Mouse (Mus musculus) forebrain, embryonic 13.5 days (tissue): Measurements from ENCODE around the gene Pde6c. TPM values are rescaled to one million over a fixed set of nuclear protein-coding genes. Genes with fewer than 3 reads are reported as not detected.

ENCODE experiments used
- ATAC-seq: fragments of 200-750 bp; cut with Nextera tagmentation; 2 replicates; pipeline ENCODE4 v1.8.0; 2017
- H3K27ac ChIP-seq: fragments of 300-500 bp; sonication (generic); 2 replicates; pipeline ENCODE4 v1.5.1; 2015; ENCODE audit warnings: inconsistent platforms, mild to moderate bottlenecking, moderate library complexity
- H3K27me3 ChIP-seq: fragments of 300-500 bp; sonication (generic); 2 replicates; pipeline ENCODE4 v1.6.1; 2015; ENCODE audit warnings: mild to moderate bottlenecking, inconsistent platforms
- H3K36me3 ChIP-seq: fragments of 300-500 bp; sonication (generic); 2 replicates; pipeline ENCODE4 v1.6.1; 2015; ENCODE audit warnings: mild to moderate bottlenecking, inconsistent platforms; ENCODE audit not compliant: poor library complexity, severe bottlenecking
- H3K4me1 ChIP-seq: fragments of 300-500 bp; sonication (generic); 2 replicates; pipeline ENCODE4 v1.6.1; 2015; ENCODE audit warnings: inconsistent platforms
- H3K4me2 ChIP-seq: fragments of 300-500 bp; sonication (generic); 2 replicates; pipeline ENCODE4 v1.6.1; 2015; ENCODE audit warnings: inconsistent platforms, mild to moderate bottlenecking, moderate library complexity
- H3K4me3 ChIP-seq: fragments of 300-500 bp; sonication (generic); 2 replicates; pipeline ENCODE4 v1.5.1; 2015; ENCODE audit warnings: mild to moderate bottlenecking, inconsistent platforms
- H3K9ac ChIP-seq: fragments of 300-500 bp; sonication (generic); 2 replicates; pipeline ENCODE4 v1.6.1; 2015; ENCODE audit warnings: mild to moderate bottlenecking, inconsistent platforms
- H3K9me3 ChIP-seq: fragments of 300-500 bp; sonication (generic); replicated peaks from 2 replicates; pipeline ENCODE4 v1.6.1; 2016; ENCODE audit warnings: inconsistent platforms
- WGBS: fragments of 180-500 bp; shearing (Covaris S2); methylation state at CpG from one replicate; pipeline ENCODE4 v1.1.7; 2015; 5-methylcytosine and 5-hydroxymethylcytosine counted together
- polyA plus RNA-seq: library from polyadenylated mRNA; unstranded; fragments of >200 nt; fragmentation: Nextera tagmentation; extraction: Ambion mirVana; gene quantifications from 2 replicates; pipeline ENCODE4 v1.2.1, GENCODE M21; 2015

Pde6c gene
- polyA plus RNA-seq, 1 experiment from 2014 or later: not detected

DNA sequence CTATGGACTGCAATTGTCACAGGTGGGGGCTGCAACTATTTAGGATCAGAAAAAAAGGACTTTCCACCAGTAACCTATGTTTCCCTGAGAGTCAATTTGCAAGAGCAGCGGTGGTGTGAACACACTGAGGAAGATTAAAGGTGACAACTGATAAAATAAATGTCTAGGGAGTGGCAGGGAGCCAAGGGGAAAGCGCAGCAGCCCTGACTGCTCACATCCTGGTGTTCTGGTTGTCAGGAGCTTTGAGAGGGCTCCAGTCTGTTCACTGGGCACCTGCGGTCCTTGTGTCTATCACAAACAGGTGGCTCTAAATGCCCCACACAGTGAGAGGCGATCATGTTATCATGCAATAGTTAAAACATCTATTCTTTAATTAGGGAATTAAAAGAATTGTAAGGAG is 20.0 kb upstream of the Pde6c start:
- no peaks in the 10 kb centered on the region for H3K9me3 ChIP-seq
- H3K4me2 ChIP-seq: no peak overlapping the region
- no peaks in the 10 kb centered on the region for H3K4me1 ChIP-seq
- H3K36me3 ChIP-seq: no peaks in the 10 kb centered on the region
- H3K9ac ChIP-seq: no peak overlapping the region
- no peak overlapping the region for H3K4me3 ChIP-seq
- WGBS: 59% methylated on average over 4 of the region's 4 CpGs
- no peaks in the 10 kb centered on the region for H3K27me3 ChIP-seq
- no peak for ATAC-seq
- H3K27ac ChIP-seq: no peak overlapping the region

- WGBS: 96% methylated on average over 7 of the region's 7 CpGs
These were observed 17.6 kb upstream of the Pde6c start for GRCm38 (mm10) chr19:38114834-38115491.

GRCm38 (mm10) chr19:38120123-38120760 is 12.3 kb upstream of the Pde6c start:
- Histone ChIP-seq H3K9me3 (no peaks in the 10 kb centered on the region), H3K9ac (no peak overlapping the region), H3K4me1 (peaks cover 8% of the 10 kb centered on the region), H3K27me3 (peaks cover 28% of the 10 kb centered on the region), H3K4me2 (no peak overlapping the region), H3K27ac (no peak overlapping the region), H3K4me3 (no peak overlapping the region), H3K36me3 (no peaks in the 10 kb centered on the region)
- WGBS: 82% methylated on average over 5 of the region's 5 CpGs
- no peak for ATAC-seq

More at GRCm38 (mm10) chr19:38114834-38115491, 17.6 kb upstream of the Pde6c start:
- ATAC-seq: no peak
- Histone ChIP-seq H3K4me1 (no peaks in the 10 kb centered on the region), H3K36me3 (no peaks in the 10 kb centered on the region), H3K4me2 (no peak overlapping the region), H3K27me3 (no peaks in the 10 kb centered on the region), H3K9ac (no peak overlapping the region), H3K27ac (no peak overlapping the region), H3K9me3 (no peaks in the 10 kb centered on the region), H3K4me3 (no peak overlapping the region)

- Histone ChIP-seq H3K4me1 (peaks cover 8% of the 10 kb centered on the region), H3K4me3 (peak overlapping the region; percentile 53), H3K27ac (no peak overlapping the region), H3K4me2 (peak overlapping the region; percentile 85), H3K27me3 (peaks cover 33% of the 10 kb centered on the region), H3K9me3 (no peaks in the 10 kb centered on the region), H3K9ac (no peak overlapping the region), H3K36me3 (no peaks in the 10 kb centered on the region)
- ATAC-seq: no peak; the same call in 1 of the 2 replicates
- WGBS: 32% methylated on average over 9 of the region's 9 CpGs
These were observed 8.7 kb upstream of the Pde6c start for GRCm38 (mm10) chr19:38123921-38124320.

- H3K9ac ChIP-seq: peak overlapping the region; percentile 54
- peaks cover 8% of the 10 kb centered on the region for H3K4me1 ChIP-seq
- peak overlapping the region; percentile 85 for H3K4me2 ChIP-seq
- peak; percentile 80 for ATAC-seq
- H3K9me3 ChIP-seq: no peaks in the 10 kb centered on the region
- peaks cover 33% of the 10 kb centered on the region for H3K27me3 ChIP-seq
- peak overlapping the region; percentile 53 for H3K4me3 ChIP-seq
- 2% methylated on average over 44 of the region's 77 CpGs for WGBS
- no peak overlapping the region for H3K27ac ChIP-seq
- no peaks in the 10 kb centered on the region for H3K36me3 ChIP-seq
These were observed 8.0 kb upstream of the Pde6c start for GRCm38 (mm10) chr19:38124401-38125218.

GRCm38 (mm10) chr19:38125219-38125610 is 7.4 kb upstream of the Pde6c start, which contains the start of gene Rbp4:
TSS of gene Rbp4 (minus strand) at chr19:38125281.
- Histone ChIP-seq H3K9me3 (no peaks in the 10 kb centered on the region), H3K27me3 (peaks cover 33% of the 10 kb centered on the region), H3K4me3 (peak within 1 kb of the TSS; percentile 53), H3K4me2 (peak within 1 kb of the TSS; percentile 85), H3K9ac (peak within 1 kb of the TSS; percentile 54), H3K36me3 (no peaks in the 10 kb centered on the region), H3K27ac (no peak within 1 kb of the TSS), H3K4me1 (peaks cover 8% of the 10 kb centered on the region)
- ATAC-seq: no peak
- WGBS: 76% methylated on average over 6 of the region's 6 CpGs

- Histone ChIP-seq H3K27ac (no peak overlapping the region), H3K4me1 (peaks cover 8% of the 10 kb centered on the region), H3K27me3 (peaks cover 33% of the 10 kb centered on the region), H3K9ac (no peak overlapping the region), H3K4me2 (no peak overlapping the region), H3K36me3 (no peaks in the 10 kb centered on the region), H3K4me3 (no peak overlapping the region), H3K9me3 (no peaks in the 10 kb centered on the region)
- no peak for ATAC-seq
- WGBS: 77% methylated on average over 8 of the region's 8 CpGs
These were observed 5.9 kb upstream of the Pde6c start for GRCm38 (mm10) chr19:38126656-38127055.

DNA sequence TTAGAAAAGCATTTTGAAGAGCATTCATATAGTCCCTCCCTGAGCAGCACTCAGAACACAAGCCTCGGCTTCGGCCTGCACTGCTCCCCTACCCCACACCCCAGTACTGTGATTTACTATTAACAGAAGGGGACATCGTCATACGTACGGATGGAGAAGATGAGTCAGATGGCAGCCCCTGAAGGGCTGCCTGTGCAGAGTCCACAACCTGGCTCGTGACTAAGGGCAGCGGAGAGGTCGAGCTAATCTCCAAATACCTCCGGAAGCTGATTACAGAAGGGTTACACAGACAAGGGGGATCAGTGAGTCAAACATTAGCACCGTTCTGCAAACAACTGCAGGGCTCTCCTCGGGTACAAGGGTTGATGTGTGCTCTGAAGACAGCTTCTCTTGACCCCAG is 1.4 kb downstream of the Pde6c start:
- Histone ChIP-seq H3K36me3 (no peaks in the 10 kb centered on the region), H3K4me2 (no peak overlapping the region), H3K9ac (no peak overlapping the region), H3K9me3 (no peaks in the 10 kb centered on the region), H3K4me3 (no peak overlapping the region), H3K4me1 (no peaks in the 10 kb centered on the region), H3K27ac (no peak overlapping the region), H3K27me3 (no peaks in the 10 kb centered on the region)
- WGBS: 79% methylated on average over 11 of the region's 11 CpGs
- no peak for ATAC-seq

DNA sequence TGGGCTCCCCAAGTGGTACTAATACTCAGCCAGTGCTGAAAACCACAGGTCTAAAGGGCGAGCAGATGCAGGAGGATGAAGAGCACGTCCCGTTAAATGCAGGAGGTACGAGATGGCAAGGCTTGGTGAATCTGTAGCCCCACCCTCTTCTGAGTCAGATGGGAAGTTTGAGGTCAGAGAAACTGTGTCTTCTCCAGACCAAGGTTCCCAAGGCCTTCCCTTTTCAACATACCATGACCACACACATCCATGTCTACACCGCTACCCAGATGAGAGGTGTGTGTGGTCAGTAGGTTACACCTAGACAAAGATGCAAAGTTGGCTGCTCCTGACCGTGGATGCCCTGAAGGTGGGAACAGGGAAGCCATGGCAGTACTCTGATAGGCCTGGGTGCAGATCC is 2.2 kb downstream of the Pde6c start:
- 91% methylated on average over 6 of the region's 6 CpGs for WGBS
- Histone ChIP-seq H3K4me2 (no peak overlapping the region), H3K9ac (no peak overlapping the region), H3K27me3 (no peaks in the 10 kb centered on the region), H3K36me3 (no peaks in the 10 kb centered on the region), H3K4me3 (no peak overlapping the region), H3K27ac (no peak overlapping the region), H3K9me3 (no peaks in the 10 kb centered on the region), H3K4me1 (no peaks in the 10 kb centered on the region)
- no peak for ATAC-seq

GRCm38 (mm10) chr19:38143540-38144271 is 11.1 kb downstream of the Pde6c start:
- whole genome bisulfite sequencing: 81% methylated on average over 4 of the region's 4 CpGs
- no peaks in the 10 kb centered on the region for H3K4me1 ChIP-seq
- H3K27me3 ChIP-seq: no peaks in the 10 kb centered on the region
- no peak overlapping the region for H3K27ac ChIP-seq
- no peaks in the 10 kb centered on the region for H3K9me3 ChIP-seq
- no peak for ATAC-seq
- no peak overlapping the region for H3K4me3 ChIP-seq
- no peaks in the 10 kb centered on the region for H3K36me3 ChIP-seq
- no peak overlapping the region for H3K9ac ChIP-seq
- no peak overlapping the region for H3K4me2 ChIP-seq

GRCm38 (mm10) chr19:38156243-38156642 is 23.7 kb downstream of the Pde6c start:
- ATAC-seq: no peak
- no peaks in the 10 kb centered on the region for H3K36me3 ChIP-seq
- WGBS: 100% methylated on average over 1 of the region's 1 CpGs

More at GRCm38 (mm10) chr19:38156243-38156642, 23.7 kb downstream of the Pde6c start:
- no peak overlapping the region for H3K9ac ChIP-seq
- H3K27ac ChIP-seq: no peak overlapping the region
- no peaks in the 10 kb centered on the region for H3K9me3 ChIP-seq
- no peaks in the 10 kb centered on the region for H3K4me1 ChIP-seq
- no peak overlapping the region for H3K4me3 ChIP-seq
- H3K4me2 ChIP-seq: no peak overlapping the region
- no peaks in the 10 kb centered on the region for H3K27me3 ChIP-seq
